Mouse (Mus musculus) forebrain, embryonic 14.5 days (tissue): ENCODE data around the gene Pik3r5. TPM values are rescaled to one million over a fixed set of nuclear protein-coding genes. Genes with fewer than 3 reads are reported as not detected.

Experiments
- ATAC-seq: fragments of 200-750 bp; cut with Nextera tagmentation; 2 replicates; pipeline ENCODE4 v1.8.0; 2017; ENCODE audit warnings: mild to moderate bottlenecking, moderate library complexity
- DNase-seq: peaks from one replicate; pipeline ENCODE4 v3.0.0-alpha.2; 2015; ENCODE audit warnings: low spot score
- H3K27ac ChIP-seq: fragments of 300-500 bp; sonication (generic); 2 replicates; pipeline ENCODE4 v1.5.1; 2014; ENCODE audit warnings: low read depth, mild to moderate bottlenecking, control low read depth, low read length, moderate library complexity
- H3K27me3 ChIP-seq: fragments of 300-500 bp; sonication (generic); replicated peaks from 2 replicates; pipeline ENCODE4 v1.6.1; 2014; ENCODE audit warnings: low read length, control low read depth, mixed read lengths; ENCODE audit not compliant: control insufficient read depth, insufficient read depth
- H3K36me3 ChIP-seq: fragments of 300-500 bp; sonication (generic); 2 replicates; pipeline ENCODE4 v1.6.1; 2014; ENCODE audit warnings: low read length, control low read depth; ENCODE audit not compliant: control insufficient read depth, insufficient read depth
- H3K4me1 ChIP-seq: fragments of 300-500 bp; sonication (generic); 2 replicates; pipeline ENCODE4 v1.6.1; 2014; ENCODE audit warnings: antibody characterized with exemption, low read length, control low read depth; ENCODE audit not compliant: control insufficient read depth, insufficient read depth
- H3K4me2 ChIP-seq: fragments of 300-500 bp; sonication (generic); 2 replicates; pipeline ENCODE4 v1.6.1; 2014; ENCODE audit warnings: mild to moderate bottlenecking, control low read depth, low read length
- H3K4me3 ChIP-seq: fragments of 300-500 bp; sonication (generic); 2 replicates; pipeline ENCODE4 v1.5.1; 2014; ENCODE audit warnings: low read depth, low read length, control low read depth
- H3K9ac ChIP-seq: fragments of 300-500 bp; sonication (generic); 2 replicates; pipeline ENCODE4 v1.6.1; 2014; ENCODE audit warnings: mild to moderate bottlenecking, low read length, control low read depth, moderate library complexity
- H3K9me3 ChIP-seq: fragments of 300-500 bp; sonication (generic); replicated peaks from 2 replicates; pipeline ENCODE4 v1.6.1; 2016; ENCODE audit warnings: low read length, control low read depth, mixed read lengths; ENCODE audit not compliant: control insufficient read depth
- WGBS: fragments of 180-500 bp; shearing (Covaris S2); extraction: QIAGEN DNeasy Blood & Tissue Kit; methylation state at CpG from one replicate; pipeline ENCODE4 v1.1.7; 2014; 5-methylcytosine and 5-hydroxymethylcytosine counted together
- polyA plus RNA-seq: library from polyadenylated mRNA; unstranded; fragments of >200 nt; fragmentation: Nextera tagmentation; extraction: Ambion mirVana; gene quantifications from 2 replicates; pipeline ENCODE4 v1.2.1, GENCODE M21; 2014

Gene Pik3r5
- 0.11 and 0.20 TPM in 2 replicates for polyA plus RNA-seq

- H3K9me3 ChIP-seq = no peaks in the 10 kb centered on the region
- H3K36me3 ChIP-seq = no peaks in the 10 kb centered on the region
- H3K4me1 ChIP-seq = no peaks in the 10 kb centered on the region
- 8% methylated on average over 35 of the region's 35 CpGs for WGBS
- H3K27ac ChIP-seq = no peak within 1 kb of the TSS
- DNase-seq = peak; percentile 81
- no peaks in the 10 kb centered on the region for H3K27me3 ChIP-seq
- peak within 1 kb of the TSS; percentile 27 for H3K4me3 ChIP-seq
- H3K9ac ChIP-seq = peak within 1 kb of the TSS; percentile 25; the same call in 1 of the 2 replicates
- H3K4me2 ChIP-seq = peak within 1 kb of the TSS; percentile 54
- peak; percentile 80 for ATAC-seq
Observed at GRCm38 (mm10) chr11:68431699-68432360, at the start of gene Pik3r5. Pik3r5 (plus strand) TSS chr11:68432121.

GRCm38 (mm10) chr11:68383519-68383918 is 48.4 kb upstream of the Pik3r5 start:
- Histone ChIP-seq H3K27ac (no peak overlapping the region), H3K27me3 (peaks cover 56% of the 10 kb centered on the region), H3K36me3 (no peaks in the 10 kb centered on the region), H3K9me3 (no peaks in the 10 kb centered on the region), H3K4me3 (peak overlapping the region; percentile 62), H3K4me2 (peak overlapping the region; percentile 93), H3K4me1 (peaks cover 36% of the 10 kb centered on the region), H3K9ac (0 out of 2 replicates have a peak overlapping the region, but pooled peaks have one; percentile 25)
- ATAC-seq = no peak
- DNase-seq = no peak
- WGBS = 3% methylated on average over 10 of the region's 10 CpGs

GRCm38 (mm10) chr11:68384131-68384530 is 47.8 kb upstream of the Pik3r5 start:
- peak overlapping the region; percentile 93 for H3K4me2 ChIP-seq
- peak overlapping the region; percentile 71 for H3K9ac ChIP-seq
- ATAC-seq (no peak), DNase-seq (no peak)
- H3K36me3 ChIP-seq = no peaks in the 10 kb centered on the region
- no peaks in the 10 kb centered on the region for H3K9me3 ChIP-seq
- H3K4me1 ChIP-seq = peaks cover 32% of the 10 kb centered on the region
- peak overlapping the region; percentile 62 for H3K4me3 ChIP-seq
- peaks cover 57% of the 10 kb centered on the region for H3K27me3 ChIP-seq
- H3K27ac ChIP-seq = no peak overlapping the region
- WGBS = 2% methylated on average over 12 of the region's 12 CpGs

- Histone ChIP-seq H3K4me1 (peaks cover 27% of the 10 kb centered on the region), H3K4me3 (peak overlapping the region; percentile 62), H3K4me2 (peak overlapping the region; percentile 93), H3K27me3 (peaks cover 60% of the 10 kb centered on the region), H3K9ac (peak overlapping the region; percentile 71), H3K36me3 (no peaks in the 10 kb centered on the region), H3K9me3 (no peaks in the 10 kb centered on the region), H3K27ac (no peak overlapping the region)
- ATAC-seq (no peak), DNase-seq (no peak)
- under 1% methylated on average over 27 of the region's 27 CpGs for WGBS
Observed at GRCm38 (mm10) chr11:68384592-68385020, 47.3 kb upstream of the Pik3r5 start.

- H3K9ac ChIP-seq = peak overlapping the region; percentile 71
- no peaks in the 10 kb centered on the region for H3K9me3 ChIP-seq
- WGBS = under 1% methylated on average over 92 of the region's 94 CpGs
- H3K4me2 ChIP-seq = peak overlapping the region; percentile 93
- peak overlapping the region; percentile 62 for H3K4me3 ChIP-seq
- peaks cover 26% of the 10 kb centered on the region for H3K4me1 ChIP-seq
- peaks cover 61% of the 10 kb centered on the region for H3K27me3 ChIP-seq
- ATAC-seq = peak; percentile 5; the same call in 1 of the 2 replicates
- no peak overlapping the region for H3K27ac ChIP-seq
- H3K36me3 ChIP-seq = no peaks in the 10 kb centered on the region
- DNase-seq = peak; percentile 49
Observed at GRCm38 (mm10) chr11:68385021-68385821, 46.7 kb upstream of the Pik3r5 start.

- peak; percentile 50 for ATAC-seq
- Histone ChIP-seq H3K9ac (peak overlapping the region; percentile 71), H3K27me3 (peaks cover 65% of the 10 kb centered on the region), H3K4me3 (peak overlapping the region; percentile 62), H3K4me2 (peak overlapping the region; percentile 93), H3K36me3 (no peaks in the 10 kb centered on the region), H3K4me1 (peaks cover 26% of the 10 kb centered on the region), H3K9me3 (no peaks in the 10 kb centered on the region), H3K27ac (peak overlapping the region; percentile 65; the same call in 1 of the 2 replicates)
- under 1% methylated on average over 50 of the region's 68 CpGs for WGBS
- no peak for DNase-seq
Observed at GRCm38 (mm10) chr11:68385921-68386588, 45.9 kb upstream of the Pik3r5 start.

- peak; percentile 65 for ATAC-seq
- Histone ChIP-seq H3K36me3 (no peaks in the 10 kb centered on the region), H3K4me3 (peak overlapping the region; percentile 62), H3K4me1 (peaks cover 23% of the 10 kb centered on the region), H3K9me3 (no peaks in the 10 kb centered on the region), H3K27ac (peak overlapping the region; percentile 65; the same call in 1 of the 2 replicates), H3K27me3 (peaks cover 65% of the 10 kb centered on the region), H3K9ac (peak overlapping the region; percentile 71), H3K4me2 (peak overlapping the region; percentile 93)
- DNase-seq = peak; percentile 69
- 1% methylated on average over 65 of the region's 90 CpGs for WGBS
Observed at GRCm38 (mm10) chr11:68386589-68387440, 45.1 kb upstream of the Pik3r5 start.

GRCm38 (mm10) chr11:68387441-68387760 is 44.5 kb upstream of the Pik3r5 start:
- H3K4me2 ChIP-seq = peak overlapping the region; percentile 93
- WGBS = 22% methylated on average over 4 of the region's 4 CpGs
- no peak overlapping the region; the same call in 1 of the 2 replicates for H3K27ac ChIP-seq
- ATAC-seq = no peak
- no peak for DNase-seq
- H3K27me3 ChIP-seq = peaks cover 67% of the 10 kb centered on the region
- peak overlapping the region; percentile 62 for H3K4me3 ChIP-seq
- peaks cover 23% of the 10 kb centered on the region for H3K4me1 ChIP-seq
- no peaks in the 10 kb centered on the region for H3K9me3 ChIP-seq
- H3K9ac ChIP-seq = peak overlapping the region; percentile 71
- no peaks in the 10 kb centered on the region for H3K36me3 ChIP-seq
